Mouse (Mus musculus): Measurements from ENCODE around the gene Rnf40. TPM values are rescaled to one million over a fixed set of nuclear protein-coding genes. Genes with fewer than 3 reads are reported as not detected.
A peak's percentile ranks its signal among the peaks of the same experiment; 100 is the strongest.
"Not testable (repeated sequence)": the region's sequence is repeated elsewhere in the genome, so short reads cannot be mapped to it uniquely, and the experiment has no call there.

Gene Rnf40
- polyA plus RNA-seq, 1 experiment from 2014 or later, result 53.3 TPM

- no peak overlapping the region for H3K9ac ChIP-seq (replicated peaks)
- H3K9me3 ChIP-seq, result no peaks in the 10 kb centered on the region
- no peak overlapping the region for H3K4me2 ChIP-seq (replicated peaks)
- no peak overlapping the region for H3K4me3 ChIP-seq (replicated peaks)
- no peak overlapping the region for H3K27ac ChIP-seq
- no peak for ATAC-seq
- H3K27me3 ChIP-seq, result no peaks in the 10 kb centered on the region
- no peaks in the 10 kb centered on the region for H3K36me3 ChIP-seq
- WGBS, result 85% methylated on average over 5 of the region's 5 CpGs
- no peaks in the 10 kb centered on the region for H3K4me1 ChIP-seq (replicated peaks)
These were observed 40.1 kb downstream of the Rnf40 start for GRCm38 (mm10) chr7:127628646-127629045.

GRCm38 (mm10) chr7:127631416-127631815 lies 42.8 kb downstream of the Rnf40 start:
- no peak overlapping the region for H3K9ac ChIP-seq (replicated peaks)
- peaks cover 4% of the 10 kb centered on the region; the same call in 1 of the 2 replicates for H3K27me3 ChIP-seq
- no peak for ATAC-seq
- no peak overlapping the region for H3K4me3 ChIP-seq (replicated peaks)
- no peaks in the 10 kb centered on the region for H3K36me3 ChIP-seq
- no peak overlapping the region for H3K4me2 ChIP-seq (replicated peaks)
- no peaks in the 10 kb centered on the region for H3K4me1 ChIP-seq (replicated peaks)
- no peaks in the 10 kb centered on the region for H3K9me3 ChIP-seq
- no peak overlapping the region for H3K27ac ChIP-seq
- 70% methylated on average over 4 of the region's 4 CpGs for WGBS

- H3K27me3 ChIP-seq, result peaks cover 4% of the 10 kb centered on the region; the same call in 1 of the 2 replicates
- ATAC-seq, result peak; percentile 84
- peaks cover 8% of the 10 kb centered on the region for H3K4me1 ChIP-seq (replicated peaks)
- H3K4me2 ChIP-seq (replicated peaks), result peak overlapping the region; percentile 70
- no peaks in the 10 kb centered on the region for H3K9me3 ChIP-seq
- no peaks in the 10 kb centered on the region for H3K36me3 ChIP-seq
- H3K4me3 ChIP-seq (replicated peaks), result peak overlapping the region; percentile 62
- H3K27ac ChIP-seq, result no peak overlapping the region
- under 1% methylated on average over 27 of the region's 27 CpGs for WGBS
- peak overlapping the region; percentile 66 for H3K9ac ChIP-seq (replicated peaks)
These were observed 48.4 kb downstream of the Rnf40 start for GRCm38 (mm10) chr7:127636963-127637362.

GRCm38 (mm10) chr7:127641260-127641659 lies 52.7 kb downstream of the Rnf40 start:
- H3K27ac ChIP-seq, result no peak overlapping the region
- no peak for ATAC-seq
- 0 out of 2 replicates have a peak overlapping the region, but pooled peaks have one; percentile 14 for H3K9ac ChIP-seq (replicated peaks)
- H3K27me3 ChIP-seq, result no peaks in the 10 kb centered on the region; the same call in 1 of the 2 replicates
- H3K4me2 ChIP-seq (replicated peaks), result no peak overlapping the region
- no peak overlapping the region for H3K4me3 ChIP-seq (replicated peaks)
- H3K9me3 ChIP-seq, result no peaks in the 10 kb centered on the region
- H3K36me3 ChIP-seq, result no peaks in the 10 kb centered on the region
- WGBS, result 63% methylated on average over 4 of the region's 4 CpGs
- peaks cover 8% of the 10 kb centered on the region for H3K4me1 ChIP-seq (replicated peaks)

GRCm38 (mm10) chr7:127642254-127642653 lies 53.7 kb downstream of the Rnf40 start:
- Histone ChIP-seq H3K27ac (no peak overlapping the region), H3K4me1 (replicated peaks) (peaks cover 4% of the 10 kb centered on the region), H3K4me2 (replicated peaks) (no peak overlapping the region), H3K9me3 (no peaks in the 10 kb centered on the region), H3K36me3 (no peaks in the 10 kb centered on the region), H3K4me3 (replicated peaks) (no peak overlapping the region), H3K27me3 (no peaks in the 10 kb centered on the region), H3K9ac (replicated peaks) (no peak overlapping the region)
- ATAC-seq, result no peak
- WGBS, result 68% methylated on average over 4 of the region's 4 CpGs

- Histone ChIP-seq H3K36me3 (no peaks in the 10 kb centered on the region), H3K4me2 (replicated peaks) (no peak overlapping the region), H3K27ac (no peak overlapping the region), H3K9ac (replicated peaks) (no peak overlapping the region), H3K27me3 (no peaks in the 10 kb centered on the region), H3K4me1 (replicated peaks) (no peaks in the 10 kb centered on the region), H3K9me3 (no peaks in the 10 kb centered on the region), H3K4me3 (replicated peaks) (no peak overlapping the region)
- ATAC-seq, result no peak
- 90% methylated on average over 4 of the region's 4 CpGs for WGBS
These were observed 57.8 kb downstream of the Rnf40 start for GRCm38 (mm10) chr7:127646363-127646762.

- not testable (repeated sequence) for H3K27ac ChIP-seq; H3K4me1 ChIP-seq (replicated peaks); H3K27me3 ChIP-seq; H3K4me2 ChIP-seq (replicated peaks); H3K4me3 ChIP-seq (replicated peaks); ATAC-seq; H3K36me3 ChIP-seq; H3K9ac ChIP-seq (replicated peaks); H3K9me3 ChIP-seq
- WGBS, result 92% methylated on average over 7 of the region's 7 CpGs
These were observed 59.0 kb downstream of the Rnf40 start for GRCm38 (mm10) chr7:127647576-127647975.

- no peak overlapping the region for H3K4me3 ChIP-seq (replicated peaks)
- no peak overlapping the region for H3K4me2 ChIP-seq (replicated peaks)
- peaks cover 3% of the 10 kb centered on the region; the same call in 1 of the 2 replicates for H3K4me1 ChIP-seq (replicated peaks)
- H3K36me3 ChIP-seq, result no peaks in the 10 kb centered on the region
- H3K9me3 ChIP-seq, result no peaks in the 10 kb centered on the region
- no peak overlapping the region for H3K27ac ChIP-seq
- H3K9ac ChIP-seq (replicated peaks), result no peak overlapping the region
- no peak for ATAC-seq
- no peaks in the 10 kb centered on the region for H3K27me3 ChIP-seq
- 76% methylated on average over 4 of the region's 4 CpGs for WGBS
These were observed 60.1 kb downstream of the Rnf40 start for GRCm38 (mm10) chr7:127648516-127649201.

GRCm38 (mm10) chr7:127649206-127649605 lies 60.6 kb downstream of the Rnf40 start:
- no peaks in the 10 kb centered on the region for H3K27me3 ChIP-seq
- no peaks in the 10 kb centered on the region for H3K36me3 ChIP-seq
- no peak overlapping the region for H3K4me3 ChIP-seq (replicated peaks)
- 94% methylated on average over 6 of the region's 6 CpGs for WGBS
- no peak overlapping the region for H3K4me2 ChIP-seq (replicated peaks)
- H3K27ac ChIP-seq, result no peak overlapping the region
- no peak overlapping the region for H3K9ac ChIP-seq (replicated peaks)
- no peak for ATAC-seq
- H3K9me3 ChIP-seq, result no peaks in the 10 kb centered on the region
- H3K4me1 ChIP-seq (replicated peaks), result peaks cover 3% of the 10 kb centered on the region; the same call in 1 of the 2 replicates

GRCm38 (mm10) chr7:127651624-127652023 lies 63.1 kb downstream of the Rnf40 start:
- H3K9me3 ChIP-seq, result no peaks in the 10 kb centered on the region
- no peak for ATAC-seq
- no peak overlapping the region for H3K4me3 ChIP-seq (replicated peaks)
- 85% methylated on average over 2 of the region's 3 CpGs for WGBS
- H3K27ac ChIP-seq, result no peak overlapping the region
- peaks cover 3% of the 10 kb centered on the region; the same call in 1 of the 2 replicates for H3K4me1 ChIP-seq (replicated peaks)
- H3K27me3 ChIP-seq, result no peaks in the 10 kb centered on the region
- H3K9ac ChIP-seq (replicated peaks), result no peak overlapping the region
- no peaks in the 10 kb centered on the region for H3K36me3 ChIP-seq
- H3K4me2 ChIP-seq (replicated peaks), result peak overlapping the region; percentile 29; the same call in 1 of the 2 replicates

- H3K27me3 ChIP-seq, result no peaks in the 10 kb centered on the region
- no peaks in the 10 kb centered on the region for H3K36me3 ChIP-seq
- no peaks in the 10 kb centered on the region for H3K9me3 ChIP-seq
- H3K4me1 ChIP-seq (replicated peaks), result peaks cover 3% of the 10 kb centered on the region; the same call in 1 of the 2 replicates
- H3K4me3 ChIP-seq (replicated peaks), result no peak overlapping the region
- no peak overlapping the region; the same call in 1 of the 2 replicates for H3K9ac ChIP-seq (replicated peaks)
- H3K27ac ChIP-seq, result no peak overlapping the region
- no peak for ATAC-seq
- WGBS, result 17% methylated on average over 18 of the region's 18 CpGs
- peak overlapping the region; percentile 29 for H3K4me2 ChIP-seq (replicated peaks)
These were observed 63.5 kb downstream of the Rnf40 start for GRCm38 (mm10) chr7:127652050-127652449.

- H3K36me3 ChIP-seq, result no peaks in the 10 kb centered on the region
- H3K4me1 ChIP-seq (replicated peaks), result peaks cover 3% of the 10 kb centered on the region; the same call in 1 of the 2 replicates
- no peak overlapping the region for H3K4me3 ChIP-seq (replicated peaks)
- no peak for ATAC-seq
- no peak overlapping the region for H3K4me2 ChIP-seq (replicated peaks)
- H3K9me3 ChIP-seq, result no peaks in the 10 kb centered on the region
- H3K27me3 ChIP-seq, result no peaks in the 10 kb centered on the region
- no peak overlapping the region for H3K27ac ChIP-seq
- H3K9ac ChIP-seq (replicated peaks), result no peak overlapping the region
- 74% methylated on average over 10 of the region's 10 CpGs for WGBS
These were observed 65.8 kb downstream of the Rnf40 start for GRCm38 (mm10) chr7:127654318-127654717.

Measured in midbrain, embryonic 13.5 days (tissue).